Mouse (Mus musculus) gonadal fat pad, adult 2 months (tissue): ENCODE data around the gene 1700001P01Rik. TPM values are rescaled to one million over a fixed set of nuclear protein-coding genes. Genes with fewer than 3 reads are reported as not detected.
"Not testable (repeated sequence)": the region's sequence is repeated elsewhere in the genome, so short reads cannot be mapped to it uniquely, and the experiment has no call there.

Experiments used
- DNase-seq: peaks from one replicate; pipeline ENCODE4 v3.0.0-alpha.2; 2012; ENCODE audit warnings: low read depth
- polyA plus RNA-seq: library from polyadenylated mRNA; depleted of rRNA; stranded (reverse); fragments of >200 nt; gene quantifications from 2 replicates; pipeline ENCODE4 v1.2.3, GENCODE M21; 2012

1700001P01Rik gene
- polyA plus RNA-seq, 1 experiment, result 0.70 TPM

DNA sequence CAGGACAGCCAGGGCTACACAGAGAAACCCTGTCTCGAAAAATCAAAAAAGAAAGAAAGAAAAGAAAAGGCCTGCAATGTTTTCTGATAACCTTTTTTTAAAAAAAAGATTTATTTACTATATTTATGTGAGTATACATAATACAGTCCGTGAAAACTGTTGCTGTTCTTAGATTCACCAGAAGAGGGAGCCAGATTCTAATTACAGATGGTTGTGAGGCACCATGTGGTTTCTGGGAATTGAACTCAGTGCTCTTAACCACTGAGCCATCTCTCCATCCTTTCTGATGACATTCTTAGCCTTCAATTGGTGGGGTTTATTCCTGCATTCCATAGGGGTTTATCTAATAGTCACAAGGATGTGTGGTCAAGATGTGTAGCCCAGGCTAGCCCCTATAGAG is 17.4 kb upstream of the 1700001P01Rik start:
- DNase-seq, result no peak

DNA sequence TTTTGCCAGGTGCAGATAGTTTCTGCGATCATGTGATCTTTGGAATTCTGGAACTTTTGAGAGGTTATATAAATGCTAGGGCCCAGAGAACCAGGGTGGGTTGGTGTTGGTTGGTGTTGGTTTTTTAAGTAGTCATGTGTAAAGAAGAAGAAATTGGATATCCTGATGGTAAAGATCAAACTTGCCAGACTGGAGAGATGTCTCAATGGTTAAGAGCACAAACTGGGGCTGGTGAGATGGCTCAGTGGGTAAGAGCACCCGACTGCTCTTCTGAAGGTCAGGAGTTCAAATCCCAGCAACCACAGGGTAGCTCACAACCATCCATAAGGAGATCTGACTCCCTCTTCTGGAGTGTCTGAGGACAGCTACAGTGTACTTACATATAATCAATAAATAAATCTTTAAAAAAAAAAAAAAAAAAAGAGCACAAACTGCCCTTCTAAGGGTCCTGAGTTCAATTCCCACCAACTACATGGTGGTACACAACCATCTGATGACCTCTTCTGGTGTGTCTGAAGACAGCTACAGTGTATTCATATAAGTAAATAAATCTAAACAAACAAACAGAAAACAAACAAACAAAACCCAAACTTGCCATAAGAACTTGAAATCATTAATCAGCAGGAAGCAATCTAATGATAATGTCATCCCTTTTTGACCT is 15.2 kb upstream of the 1700001P01Rik start:
- DNase-seq, result not testable (repeated sequence)

DNA sequence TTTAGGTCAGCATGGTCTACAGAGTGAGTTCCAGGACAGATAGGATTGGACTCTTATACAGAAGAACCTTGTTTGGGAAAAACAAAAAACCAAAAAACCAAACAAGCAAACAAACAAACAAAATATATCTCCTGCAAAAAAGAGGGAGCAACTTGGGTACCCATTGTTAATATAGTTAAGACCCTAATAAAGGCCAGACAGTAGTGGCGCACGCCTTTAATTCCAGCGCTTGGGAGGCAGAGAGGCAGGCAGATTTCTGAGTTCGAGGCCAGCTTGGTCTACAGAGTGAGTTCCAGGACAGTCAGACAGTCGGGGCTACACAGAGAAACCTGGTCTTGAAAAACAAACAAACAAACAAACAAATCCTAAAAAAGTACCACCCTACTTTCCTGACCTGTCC is 14.0 kb upstream of the 1700001P01Rik start:
- no peak for DNase-seq

DNA sequence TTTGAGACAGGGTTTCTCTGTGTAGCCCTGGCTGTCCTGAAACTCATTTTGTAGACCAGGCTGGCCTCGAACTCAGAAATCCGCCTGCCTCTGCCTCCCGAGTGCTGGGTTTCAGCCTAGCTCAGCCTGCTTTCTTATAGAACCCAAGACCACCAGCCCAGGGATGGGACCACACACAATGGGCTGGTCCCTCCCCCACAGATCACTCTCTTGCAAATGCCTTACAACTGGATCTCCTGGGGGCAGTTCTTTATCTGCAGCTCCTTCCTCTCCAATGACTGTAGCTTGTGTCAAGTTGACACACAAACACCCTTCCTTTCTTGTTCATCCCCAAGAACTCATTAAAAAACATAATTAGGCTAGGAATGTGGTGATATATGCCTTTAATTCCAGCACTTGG is 12.2 kb upstream of the 1700001P01Rik start:
- DNase-seq, result no peak

DNA sequence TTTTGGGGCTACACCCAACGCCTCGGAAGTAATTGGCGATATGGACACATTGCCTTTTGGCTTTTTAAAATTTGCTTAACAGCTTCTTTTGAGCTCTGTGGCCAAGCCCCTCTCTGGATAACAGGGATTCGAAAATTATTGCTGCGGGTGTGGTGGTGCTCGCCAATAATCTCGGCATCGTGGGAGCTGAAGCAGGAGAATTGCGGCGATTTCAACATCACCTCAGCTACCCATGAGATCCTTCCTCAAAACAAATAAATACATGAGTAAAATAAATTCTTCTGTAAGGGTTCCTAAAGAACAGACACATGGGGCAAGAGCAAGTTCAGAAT is 6.8 kb upstream of the 1700001P01Rik start:
- no peak for DNase-seq

DNA sequence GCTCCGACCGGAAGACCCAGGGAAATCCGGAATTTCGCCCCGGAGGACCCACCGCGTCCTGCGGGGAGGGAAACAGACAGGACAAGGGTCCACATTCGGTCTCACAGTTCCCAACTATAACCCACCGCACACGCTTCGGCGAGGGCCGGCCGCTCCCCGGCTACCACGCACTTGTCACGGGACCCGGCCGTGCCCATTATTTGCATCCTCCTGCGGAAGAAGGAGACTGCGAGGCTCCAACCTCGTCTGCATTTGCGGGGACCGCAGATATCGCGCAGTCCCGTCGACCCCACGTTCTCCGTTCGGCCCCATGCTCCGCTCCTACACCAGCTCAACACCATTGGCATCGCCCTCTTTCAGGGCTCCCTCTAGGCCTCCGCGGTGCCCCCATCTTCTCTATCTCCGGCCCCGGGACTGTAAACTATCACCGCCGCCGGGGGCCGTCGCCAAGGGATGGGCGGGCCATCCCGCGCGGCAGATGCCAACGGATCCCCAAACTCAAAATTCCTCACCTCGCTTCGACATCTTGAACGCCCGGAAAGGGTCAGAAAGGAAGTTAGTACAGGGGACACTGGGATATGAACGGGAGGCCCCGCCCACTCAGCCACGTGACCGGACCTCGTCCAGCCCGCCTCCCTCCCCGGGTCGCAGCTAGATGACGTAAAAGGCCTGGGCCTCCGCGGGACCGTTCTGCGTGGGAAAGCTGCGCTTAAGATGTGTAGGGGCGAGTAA is 6.3 kb upstream of the 1700001P01Rik start, which contains the start of gene Rpl23:
Gene Rpl23, minus strand, starts transcription at position 606 of the 732 bp plus-strand sequence.
- no peak for DNase-seq

DNA sequence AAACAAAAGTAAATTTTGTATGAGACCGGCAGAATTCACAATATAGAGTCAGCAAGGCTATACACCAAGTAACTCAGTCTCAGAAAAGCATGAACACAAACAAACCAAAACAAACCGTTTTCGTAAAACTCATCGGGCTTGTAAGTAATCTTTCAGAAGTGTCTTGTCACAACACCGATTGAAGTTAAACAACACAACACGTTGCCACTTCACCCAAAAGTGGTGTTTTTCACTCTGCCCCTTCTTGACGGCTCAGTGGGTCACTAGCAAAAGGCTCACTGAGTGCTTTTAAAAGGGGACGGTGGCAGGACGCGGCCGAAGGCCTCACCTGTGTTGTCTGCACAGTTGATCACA is 5.7 kb upstream of the 1700001P01Rik start:
- DNase-seq, result no peak

DNA sequence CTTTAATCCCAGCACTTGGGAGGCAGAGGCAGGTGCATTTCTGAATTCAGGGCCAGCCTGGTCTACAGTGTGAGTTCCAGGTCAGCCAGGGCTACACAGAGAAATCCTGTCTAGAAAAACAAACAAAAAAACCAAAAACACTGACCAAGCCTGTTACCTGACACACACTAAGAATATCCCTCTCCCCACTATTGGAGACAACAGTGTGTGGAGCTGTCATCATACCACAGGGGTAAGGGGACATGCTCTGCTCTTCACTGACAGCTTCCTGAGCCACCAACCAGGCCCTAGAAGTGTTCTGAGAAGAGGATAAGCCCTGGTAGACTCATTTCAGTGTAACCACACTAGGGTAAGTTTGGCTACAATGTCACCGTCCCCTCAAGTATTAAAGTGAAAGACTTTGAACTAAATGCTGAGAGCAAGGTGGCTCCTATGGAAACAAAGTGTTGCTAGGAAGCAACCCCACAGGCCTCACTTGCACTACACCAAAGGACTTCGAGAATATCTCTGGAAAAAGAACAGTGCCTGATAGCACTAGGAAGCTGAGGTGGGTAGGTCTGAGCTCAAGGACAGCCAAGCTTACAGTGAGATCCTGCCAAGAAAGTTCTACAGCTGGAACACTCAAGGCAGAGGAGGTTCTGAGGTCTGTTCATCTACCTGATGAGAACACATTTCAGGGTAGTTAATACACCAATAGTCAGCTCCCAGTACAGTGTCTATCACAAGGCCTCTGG is 4.4 kb upstream of the 1700001P01Rik start:
- DNase-seq, result no peak

DNA sequence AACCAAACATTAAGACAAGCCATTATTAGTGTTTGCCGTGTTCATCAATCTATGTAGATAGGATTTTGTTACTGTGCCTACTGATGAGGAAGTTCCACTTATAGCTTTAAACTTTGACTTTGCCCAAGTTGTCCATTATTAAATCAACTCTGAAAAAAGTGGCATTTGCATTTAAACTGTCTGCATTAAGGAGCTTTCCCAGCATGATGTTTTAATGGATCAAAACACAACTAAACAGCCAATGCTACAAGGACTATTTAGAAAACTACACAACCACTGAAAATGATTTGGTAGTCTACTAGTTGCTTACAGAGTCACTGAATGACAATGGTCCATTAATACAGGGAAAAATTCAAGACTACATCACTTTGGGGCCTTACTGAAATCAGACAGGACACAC is 3.2 kb upstream of the 1700001P01Rik start:
- no peak for DNase-seq

DNA sequence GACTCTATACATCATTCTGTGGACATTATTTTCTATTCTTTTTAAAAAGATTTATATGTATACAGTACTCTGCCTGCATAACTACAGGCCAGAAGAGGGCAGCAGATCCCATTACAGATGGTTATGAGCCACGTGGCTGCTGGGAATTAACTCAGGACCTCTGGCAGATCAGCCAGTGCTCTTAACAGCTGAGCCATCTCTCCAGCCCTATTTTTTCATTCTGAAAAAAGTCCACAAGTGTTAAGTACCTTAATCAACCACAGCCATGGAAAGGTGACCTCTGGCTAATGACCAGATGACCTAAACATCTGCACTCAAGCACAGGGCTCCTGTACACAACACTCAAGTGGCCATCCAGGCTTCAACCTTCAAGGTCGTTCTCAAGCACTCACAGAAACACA is 1.4 kb upstream of the 1700001P01Rik start:
- no peak for DNase-seq

DNA sequence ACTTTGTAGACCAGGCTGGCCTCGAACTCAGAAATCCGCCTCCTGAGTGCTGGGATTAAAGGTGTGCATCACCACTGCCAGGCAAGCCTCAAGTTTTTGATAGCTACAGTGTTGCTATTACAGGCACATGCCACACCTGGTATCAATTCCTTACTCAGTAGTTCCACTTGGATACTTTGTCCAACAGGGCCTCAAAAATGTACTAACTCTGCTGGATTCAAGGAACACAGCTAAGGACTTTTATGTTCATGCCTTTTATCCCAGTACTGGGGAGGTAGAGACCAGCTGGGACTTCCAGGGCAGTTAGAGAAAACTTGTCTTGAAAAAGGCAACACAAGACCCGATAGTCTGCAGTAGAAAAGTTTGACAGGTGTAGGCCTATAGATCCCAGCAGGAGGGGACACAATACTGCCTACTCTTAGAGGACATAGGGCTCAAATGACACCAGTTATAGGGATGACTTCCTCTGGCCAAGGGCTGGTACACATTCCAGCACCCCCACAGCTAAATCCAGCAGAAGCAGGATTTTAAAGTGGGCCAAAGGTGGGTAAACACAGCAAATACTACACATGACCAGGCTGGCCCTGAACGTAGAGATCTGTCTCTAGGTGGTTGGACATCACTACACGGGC is 895 bp upstream of the 1700001P01Rik start:
- no peak for DNase-seq

DNA sequence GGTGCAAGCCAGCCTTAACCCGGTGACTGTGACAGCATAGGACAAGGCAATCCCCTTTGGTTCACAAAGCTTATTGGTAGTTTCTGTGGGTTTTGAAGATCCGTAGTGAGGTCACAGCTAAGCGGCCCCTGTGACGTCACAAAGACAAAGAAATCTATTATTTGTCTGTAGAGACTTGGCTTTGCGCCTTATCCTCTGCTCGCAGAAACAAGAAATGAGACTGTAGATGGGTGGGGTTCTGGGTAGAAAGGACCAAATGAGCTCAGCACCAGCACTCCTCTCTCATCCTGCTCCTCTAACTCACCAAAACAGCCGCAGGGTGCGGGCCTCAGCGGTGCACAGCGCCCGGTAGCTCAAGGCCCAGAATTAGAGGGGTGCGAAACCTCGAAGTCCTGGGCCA is 532 bp downstream of the 1700001P01Rik start:
- no peak for DNase-seq

DNA sequence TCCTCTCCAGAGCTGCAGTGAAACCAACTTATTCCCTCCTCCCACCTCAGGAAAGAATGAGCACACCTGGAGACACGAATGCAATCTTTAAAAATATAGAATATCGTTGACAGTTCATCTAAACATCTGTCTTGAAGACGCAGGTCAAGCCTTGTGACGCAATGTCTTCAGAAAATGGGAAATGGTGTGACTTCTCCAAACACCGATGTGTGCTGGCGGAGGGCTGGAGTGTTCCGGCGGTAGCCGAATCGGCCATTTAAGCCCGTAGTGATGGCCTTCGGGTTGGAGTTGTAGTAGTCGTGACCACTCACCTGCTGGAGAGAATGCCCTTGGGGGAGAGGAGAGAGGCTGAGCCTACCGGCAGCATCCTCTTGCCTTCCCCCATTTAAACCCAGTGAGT is 4.3 kb downstream of the 1700001P01Rik start:
- no peak for DNase-seq

DNA sequence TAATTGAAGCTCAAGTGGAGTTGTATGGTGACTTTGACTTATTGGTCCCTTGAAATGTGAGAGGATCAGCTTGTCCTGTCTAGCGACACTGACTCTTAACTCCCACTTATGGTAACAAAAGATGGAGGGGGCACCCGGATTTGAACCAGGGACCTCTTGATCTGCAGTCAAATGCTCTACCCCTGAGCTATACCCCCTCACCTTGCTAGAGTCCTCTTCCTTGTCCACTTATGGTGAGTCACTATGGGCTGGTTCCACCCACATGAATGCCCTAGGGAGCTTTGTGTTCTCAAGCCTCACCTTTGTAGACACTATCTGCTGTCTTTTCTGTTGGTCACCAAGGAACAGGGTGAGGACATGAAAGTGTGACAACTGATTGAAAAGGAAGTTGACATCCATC is 6.0 kb downstream of the 1700001P01Rik start:
- no peak for DNase-seq

DNA sequence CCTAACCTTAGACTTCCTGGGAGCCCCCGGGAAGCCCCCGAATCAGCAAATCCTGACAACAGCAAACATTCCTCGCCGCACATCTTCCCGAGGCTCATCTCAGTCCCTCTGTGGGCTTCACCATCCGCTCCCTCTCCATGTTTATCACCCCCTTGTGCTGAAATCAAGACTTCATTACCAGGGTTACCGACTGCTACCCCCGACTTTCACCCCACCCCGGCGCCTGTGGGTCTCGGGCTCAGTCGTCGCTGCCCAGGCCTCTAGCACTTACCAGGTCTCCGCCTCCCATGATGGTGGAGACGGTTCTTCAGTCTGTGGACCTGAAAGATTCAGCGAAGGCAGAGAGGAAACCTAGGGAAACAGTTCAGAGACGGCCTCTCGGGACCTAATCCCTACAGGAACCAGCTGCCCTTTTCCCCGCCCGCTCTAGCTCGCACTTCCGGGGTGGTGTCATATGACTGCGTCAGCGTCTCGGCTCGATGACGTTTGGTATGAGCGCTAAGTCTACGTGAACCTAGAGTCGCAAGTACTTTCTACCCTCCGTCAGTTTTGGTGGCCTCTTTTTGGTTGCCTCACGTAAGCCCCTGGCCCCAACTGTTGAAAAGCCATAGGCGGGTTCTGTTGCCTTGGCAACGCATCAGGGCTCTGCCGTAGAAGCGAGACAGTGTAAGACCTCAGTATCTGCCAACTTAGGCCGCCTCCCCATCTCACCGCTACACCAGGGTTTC is 9.4 kb downstream of the 1700001P01Rik start, which contains the start of gene Cwc25:
Gene Cwc25, minus strand, starts transcription at position 403 of the 728 bp plus-strand sequence.
- peak; percentile 73 for DNase-seq

DNA sequence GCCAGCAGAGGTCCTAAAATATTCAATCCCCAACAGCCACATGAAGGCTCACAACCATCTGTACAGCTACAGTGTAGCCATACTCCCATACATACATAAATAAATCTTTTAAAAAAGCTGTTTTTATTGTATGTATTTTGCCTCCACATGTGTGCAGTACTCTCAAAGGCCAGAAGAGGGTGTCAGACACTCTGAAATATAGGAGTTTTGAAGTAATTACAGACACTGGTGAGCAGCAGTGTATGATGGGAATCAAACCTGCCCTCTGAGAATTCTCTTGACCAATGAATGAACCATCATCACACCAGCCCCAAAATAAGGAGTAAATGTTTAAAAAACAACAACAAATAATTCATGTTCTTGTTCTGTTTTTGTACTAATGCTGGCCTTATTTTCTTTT is 14.1 kb downstream of the 1700001P01Rik start:
- DNase-seq, result no peak

DNA sequence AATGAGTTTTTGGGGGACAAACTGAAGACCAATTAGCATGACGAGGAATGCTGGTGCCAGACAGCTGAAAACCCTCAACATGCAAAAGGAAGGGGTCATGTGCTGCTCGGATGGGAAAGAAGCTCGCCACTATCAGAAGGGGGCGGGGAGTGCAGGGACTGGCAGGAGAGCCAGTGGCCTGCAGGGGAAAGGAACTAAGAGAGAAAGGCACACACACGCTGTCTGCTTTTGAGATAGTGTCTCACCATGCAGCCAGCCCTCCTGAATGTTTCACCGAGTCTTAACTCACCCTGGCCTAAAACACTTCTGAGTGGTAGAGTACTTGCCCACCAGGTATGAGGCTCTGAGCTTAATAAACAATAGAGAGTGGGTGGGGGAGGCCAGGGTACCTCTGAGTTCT is 16.8 kb downstream of the 1700001P01Rik start:
- no peak for DNase-seq

DNA sequence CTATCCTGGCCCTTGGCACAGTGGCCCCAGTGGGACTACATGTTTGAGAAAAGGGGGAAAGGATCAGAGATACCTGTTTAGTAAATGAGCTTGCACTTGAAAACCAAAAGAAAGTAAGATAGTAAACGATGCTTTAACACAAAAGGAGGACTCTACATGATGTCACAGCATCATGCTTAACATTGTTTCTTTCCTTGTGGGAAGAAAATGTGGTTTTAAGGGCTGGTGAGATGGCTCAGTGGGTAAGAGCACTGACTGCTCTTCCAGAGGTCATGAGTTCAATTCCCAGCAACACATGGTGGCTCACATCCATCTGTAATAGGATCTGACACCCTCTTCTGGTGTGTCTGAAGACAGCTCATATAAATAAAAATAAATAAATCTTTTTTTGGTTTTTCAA is 17.6 kb downstream of the 1700001P01Rik start:
- DNase-seq, result no peak

DNA sequence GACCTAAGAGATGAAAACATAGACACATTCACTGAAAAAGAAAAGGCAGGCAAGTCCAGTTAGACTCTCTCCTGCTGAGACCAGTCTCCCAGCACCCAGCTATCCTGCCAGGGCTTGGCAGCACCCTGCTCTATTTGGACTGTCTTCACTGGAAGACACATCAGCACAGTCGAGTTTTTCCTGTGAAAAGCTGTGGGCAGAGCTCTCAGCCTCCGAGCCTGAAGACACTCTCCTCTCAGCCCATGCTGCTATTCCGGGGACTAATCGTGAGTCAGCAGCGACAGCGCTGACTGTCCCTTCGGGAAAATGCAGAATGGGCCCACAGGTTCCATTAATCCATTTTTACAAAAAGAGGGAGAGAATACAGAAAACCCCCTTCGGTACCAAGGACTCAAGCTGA is 22.4 kb downstream of the 1700001P01Rik start:
- no peak for DNase-seq

DNA sequence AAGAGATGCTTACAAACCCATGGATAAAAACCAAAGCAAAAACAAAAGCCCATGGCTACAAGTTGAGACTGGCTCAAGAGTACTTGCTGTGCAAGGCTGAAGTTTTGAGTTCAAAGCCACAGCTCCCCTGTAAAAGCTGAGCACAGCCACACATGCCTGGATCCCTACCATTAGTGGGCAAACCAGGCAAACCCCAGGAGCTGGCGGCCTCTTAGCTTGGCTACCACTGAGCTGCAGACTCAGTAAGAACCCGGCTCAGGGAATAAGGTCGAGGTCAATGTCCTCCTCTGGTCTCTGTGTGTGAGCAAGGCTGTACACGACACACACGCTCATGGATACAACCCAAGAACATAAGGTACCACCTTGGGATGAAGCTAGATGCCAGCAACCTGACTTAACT is 27.2 kb downstream of the 1700001P01Rik start:
- no peak for DNase-seq

DNA sequence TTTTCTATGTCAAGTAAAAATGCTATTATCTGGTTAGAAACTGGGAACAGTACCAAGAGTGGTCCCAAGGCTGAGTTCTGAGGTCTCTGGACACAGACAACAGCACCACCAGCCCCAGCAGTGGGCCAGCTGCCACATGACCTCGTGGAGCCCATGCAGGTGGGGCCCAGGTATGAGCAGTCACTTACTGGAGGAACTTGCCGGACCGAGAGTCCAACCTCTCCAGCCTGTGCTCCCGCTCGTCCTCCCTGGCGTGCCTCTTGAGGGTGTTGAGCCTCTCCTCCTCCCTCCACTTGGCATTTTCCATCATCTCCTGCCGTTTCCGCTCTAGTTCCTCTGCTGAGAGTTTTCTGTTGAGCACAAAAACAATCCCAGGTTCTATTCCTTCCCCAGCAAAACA is 27.9 kb downstream of the 1700001P01Rik start:
- no peak for DNase-seq

DNA sequence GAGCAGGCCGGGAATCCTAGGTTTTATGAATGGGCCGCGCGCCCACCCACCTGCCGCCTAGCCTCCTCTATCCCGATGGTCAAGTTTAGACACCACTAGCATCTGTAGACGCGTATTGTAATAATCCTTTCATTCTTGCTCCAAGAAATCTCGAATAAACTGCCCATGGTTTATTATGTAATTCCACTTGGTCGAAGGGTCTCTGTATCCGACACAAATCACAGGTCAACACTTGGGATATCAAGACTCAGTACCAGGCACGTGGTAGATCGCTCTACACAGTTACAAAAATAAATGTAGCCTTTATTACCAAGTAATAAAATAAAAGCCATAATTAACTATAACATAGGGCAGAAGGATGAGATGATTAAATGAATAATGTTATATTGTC is 30.4 kb downstream of the 1700001P01Rik start:
- no peak for DNase-seq
